Mouse (Mus musculus): ENCODE results near the gene C5ar2. TPM values are rescaled to one million over a fixed set of nuclear protein-coding genes. Genes with fewer than 3 reads are reported as not detected.
"Not testable (repeated sequence)": the region's sequence is repeated elsewhere in the genome, so short reads cannot be mapped to it uniquely, and the experiment has no call there.

Gene C5ar2
- polyA plus RNA-seq, 1 experiment from 2014 or later, result 0.36 TPM

- peak within 1 kb of the TSS; percentile 94 for H3K27ac ChIP-seq
- H3K4me2 ChIP-seq, result peak within 1 kb of the TSS; percentile 95
- H3K9me3 ChIP-seq, result no peaks in the 10 kb centered on the region
- 3% methylated on average over 27 of the region's 49 CpGs for WGBS
- no peaks in the 10 kb centered on the region for H3K27me3 ChIP-seq
- peak within 1 kb of the TSS; percentile 83 for H3K4me3 ChIP-seq
- peaks cover 27% of the 10 kb centered on the region for H3K4me1 ChIP-seq
- peak; percentile 86 for ATAC-seq (ENCODE audit: borderline replicate concordance, extremely low read depth, low FRiP score, low TSS enrichment)
- peaks cover 32% of the 10 kb centered on the region for H3K36me3 ChIP-seq
- H3K9ac ChIP-seq, result peak within 1 kb of the TSS; percentile 84
Observed at GRCm38 (mm10) chr7:16273081-16273765, 29.3 kb upstream of the C5ar2 start, which contains the start of gene Inafm1. Inafm1 (minus strand) TSS chr7:16273617.

- H3K4me1 ChIP-seq, result peaks cover 27% of the 10 kb centered on the region
- H3K9me3 ChIP-seq, result no peaks in the 10 kb centered on the region
- H3K4me2 ChIP-seq, result peak overlapping the region; percentile 95
- peak; percentile 78 for ATAC-seq (ENCODE audit: borderline replicate concordance, extremely low read depth, low FRiP score, low TSS enrichment)
- H3K36me3 ChIP-seq, result peaks cover 27% of the 10 kb centered on the region
- under 1% methylated on average over 32 of the region's 46 CpGs for WGBS
- H3K4me3 ChIP-seq, result peak overlapping the region; percentile 83
- no peaks in the 10 kb centered on the region for H3K27me3 ChIP-seq
- peak overlapping the region; percentile 94 for H3K27ac ChIP-seq
- peak overlapping the region; percentile 84 for H3K9ac ChIP-seq
Observed at GRCm38 (mm10) chr7:16272681-16273080, 28.7 kb upstream of the C5ar2 start.

GRCm38 (mm10) chr7:16271139-16271538 lies 27.2 kb upstream of the C5ar2 start:
- Histone ChIP-seq H3K4me3 (no peak overlapping the region), H3K9me3 (no peaks in the 10 kb centered on the region), H3K9ac (no peak overlapping the region), H3K36me3 (peaks cover 12% of the 10 kb centered on the region), H3K27me3 (no peaks in the 10 kb centered on the region), H3K4me1 (peaks cover 27% of the 10 kb centered on the region), H3K27ac (no peak overlapping the region), H3K4me2 (no peak overlapping the region)
- ATAC-seq (ENCODE audit: borderline replicate concordance, extremely low read depth, low FRiP score, low TSS enrichment), result no peak
- 86% methylated on average over 1 of the region's 1 CpGs for WGBS

GRCm38 (mm10) chr7:16266593-16266992 lies 22.6 kb upstream of the C5ar2 start:
- H3K27me3 ChIP-seq; H3K4me2 ChIP-seq; H3K9ac ChIP-seq; H3K27ac ChIP-seq; ATAC-seq (ENCODE audit: borderline replicate concordance, extremely low read depth, low FRiP score, low TSS enrichment); H3K4me1 ChIP-seq; H3K9me3 ChIP-seq; H3K4me3 ChIP-seq; H3K36me3 ChIP-seq: not testable (repeated sequence)
- 74% methylated on average over 7 of the region's 7 CpGs for WGBS

- H3K4me2 ChIP-seq, result no peak overlapping the region
- H3K9ac ChIP-seq, result no peak overlapping the region
- H3K4me1 ChIP-seq, result no peaks in the 10 kb centered on the region
- H3K4me3 ChIP-seq, result no peak overlapping the region
- H3K27me3 ChIP-seq, result no peaks in the 10 kb centered on the region
- WGBS, result 82% methylated on average over 11 of the region's 11 CpGs
- no peaks in the 10 kb centered on the region for H3K36me3 ChIP-seq
- no peak for ATAC-seq (ENCODE audit: borderline replicate concordance, extremely low read depth, low FRiP score, low TSS enrichment)
- no peak overlapping the region for H3K27ac ChIP-seq
- H3K9me3 ChIP-seq, result no peaks in the 10 kb centered on the region
Observed at GRCm38 (mm10) chr7:16265856-16266255, 21.9 kb upstream of the C5ar2 start.

- Histone ChIP-seq H3K36me3 (no peaks in the 10 kb centered on the region), H3K4me2 (no peak overlapping the region), H3K27me3 (no peaks in the 10 kb centered on the region), H3K4me3 (no peak overlapping the region), H3K9ac (no peak overlapping the region), H3K9me3 (no peaks in the 10 kb centered on the region), H3K4me1 (no peaks in the 10 kb centered on the region), H3K27ac (no peak overlapping the region)
- WGBS, result 77% methylated on average over 5 of the region's 5 CpGs
- no peak for ATAC-seq (ENCODE audit: borderline replicate concordance, extremely low read depth, low FRiP score, low TSS enrichment)
Observed at GRCm38 (mm10) chr7:16263843-16264242, 19.9 kb upstream of the C5ar2 start.

GRCm38 (mm10) chr7:16263015-16263787 lies 19.2 kb upstream of the C5ar2 start:
- no peak overlapping the region for H3K4me3 ChIP-seq
- no peak overlapping the region for H3K9ac ChIP-seq
- no peaks in the 10 kb centered on the region for H3K27me3 ChIP-seq
- no peak overlapping the region for H3K27ac ChIP-seq
- no peak overlapping the region for H3K4me2 ChIP-seq
- no peak for ATAC-seq (ENCODE audit: borderline replicate concordance, extremely low read depth, low FRiP score, low TSS enrichment)
- no peaks in the 10 kb centered on the region for H3K4me1 ChIP-seq
- H3K36me3 ChIP-seq, result no peaks in the 10 kb centered on the region
- no peaks in the 10 kb centered on the region for H3K9me3 ChIP-seq
- 27% methylated on average over 8 of the region's 8 CpGs for WGBS

GRCm38 (mm10) chr7:16261097-16261496 lies 17.1 kb upstream of the C5ar2 start:
- H3K36me3 ChIP-seq, result no peaks in the 10 kb centered on the region

GRCm38 (mm10) chr7:16259110-16259590 lies 15.2 kb upstream of the C5ar2 start, which contains the start of gene C5ar1:
C5ar1 (minus strand) TSS chr7:16259540.
- no peaks in the 10 kb centered on the region for H3K4me1 ChIP-seq
- no peak within 1 kb of the TSS for H3K9ac ChIP-seq
- no peak within 1 kb of the TSS for H3K4me2 ChIP-seq
- no peak within 1 kb of the TSS for H3K27ac ChIP-seq
- H3K4me3 ChIP-seq, result no peak within 1 kb of the TSS
- no peaks in the 10 kb centered on the region for H3K27me3 ChIP-seq
- H3K9me3 ChIP-seq, result no peaks in the 10 kb centered on the region
- no peak for ATAC-seq (ENCODE audit: borderline replicate concordance, extremely low read depth, low FRiP score, low TSS enrichment)
- WGBS, result 86% methylated on average over 5 of the region's 5 CpGs
- no peaks in the 10 kb centered on the region for H3K36me3 ChIP-seq

More at GRCm38 (mm10) chr7:16261097-16261496, 17.1 kb upstream of the C5ar2 start:
- Histone ChIP-seq H3K9me3 (no peaks in the 10 kb centered on the region), H3K27me3 (no peaks in the 10 kb centered on the region), H3K27ac (no peak overlapping the region), H3K4me3 (no peak overlapping the region), H3K4me1 (no peaks in the 10 kb centered on the region), H3K4me2 (no peak overlapping the region), H3K9ac (no peak overlapping the region)
- ATAC-seq (ENCODE audit: borderline replicate concordance, extremely low read depth, low FRiP score, low TSS enrichment), result no peak
- WGBS, result 62% methylated on average over 1 of the region's 1 CpGs

GRCm38 (mm10) chr7:16257830-16258229 lies 13.9 kb upstream of the C5ar2 start:
- Histone ChIP-seq H3K27ac (no peak overlapping the region), H3K4me2 (no peak overlapping the region), H3K9ac (no peak overlapping the region), H3K4me3 (no peak overlapping the region), H3K9me3 (no peaks in the 10 kb centered on the region), H3K27me3 (no peaks in the 10 kb centered on the region), H3K4me1 (no peaks in the 10 kb centered on the region), H3K36me3 (no peaks in the 10 kb centered on the region)
- no peak for ATAC-seq (ENCODE audit: borderline replicate concordance, extremely low read depth, low FRiP score, low TSS enrichment)
- 89% methylated on average over 11 of the region's 11 CpGs for WGBS

- 80% methylated on average over 4 of the region's 4 CpGs for WGBS
- not testable (repeated sequence) for H3K4me1 ChIP-seq; ATAC-seq (ENCODE audit: borderline replicate concordance, extremely low read depth, low FRiP score, low TSS enrichment); H3K36me3 ChIP-seq; H3K9ac ChIP-seq; H3K27me3 ChIP-seq; H3K9me3 ChIP-seq; H3K4me3 ChIP-seq; H3K4me2 ChIP-seq; H3K27ac ChIP-seq
Observed at GRCm38 (mm10) chr7:16255963-16256362, 12.0 kb upstream of the C5ar2 start.

- Histone ChIP-seq H3K9me3 (no peaks in the 10 kb centered on the region), H3K9ac (no peak overlapping the region), H3K4me3 (no peak overlapping the region), H3K4me2 (no peak overlapping the region), H3K27me3 (no peaks in the 10 kb centered on the region), H3K4me1 (no peaks in the 10 kb centered on the region), H3K36me3 (no peaks in the 10 kb centered on the region), H3K27ac (no peak overlapping the region)
- no peak for ATAC-seq (ENCODE audit: borderline replicate concordance, extremely low read depth, low FRiP score, low TSS enrichment)
- WGBS, result 38% methylated on average over 4 of the region's 4 CpGs
Observed at GRCm38 (mm10) chr7:16254195-16254594, 10.2 kb upstream of the C5ar2 start.

Measured in lung, embryonic 15.5 days (tissue).